Mouse (Mus musculus): ENCODE measurements at regions not wholly inside any gene's neighbourhood (a gene's known extent, or its start where the extent isn't known, plus 50 kb on each side); places are given as distances from the start of the nearest gene placed in this dataset.

DNA sequence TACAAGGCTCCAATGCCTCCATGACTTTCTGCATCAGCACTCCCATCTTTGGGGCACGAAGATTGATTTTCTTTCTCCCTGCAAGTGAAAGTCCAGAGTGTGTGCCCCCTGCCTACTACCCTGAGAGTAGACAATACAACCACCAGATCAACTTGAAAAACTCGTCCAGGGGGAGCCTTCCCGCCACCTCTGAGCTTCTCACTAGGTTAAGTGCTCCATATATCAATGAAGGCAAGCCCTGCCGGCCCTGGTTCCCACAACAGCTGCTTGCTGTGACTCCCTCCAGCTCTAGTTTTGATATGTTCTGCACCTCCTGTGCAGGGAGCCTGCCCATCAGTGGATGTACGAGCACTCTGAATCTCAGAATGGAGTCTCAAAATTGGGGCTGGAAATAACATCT, 377.8 kb downstream of the Nr2f2 start:
- TF ChIP-seq POLR2A (IDR thresholded peaks at IDR 0.05; ENCODE audit: extremely low read depth, insufficient read depth, low read length) (no peak), CTCF (IDR thresholded peaks at IDR 0.05; ENCODE audit: low read depth, low read length) (no peak)

Data from liver, adult 2 months (tissue).